Mouse (Mus musculus): ENCODE data around the gene Ccdc151. TPM values are rescaled to one million over a fixed set of nuclear protein-coding genes. Genes with fewer than 3 reads are reported as not detected.

The Ccdc151 gene
- total RNA-seq, 1 experiment from 2014 or later: not detected

GRCm38 (mm10) chr9:22003163-22003554 is 725 bp upstream of the Ccdc151 start:
- ATAC-seq (ENCODE audit: extremely low read depth, insufficient number of reproducible peaks, low FRiP score, poor library complexity, severe bottlenecking): no peak

- no peak for ATAC-seq (ENCODE audit: extremely low read depth, insufficient number of reproducible peaks, low FRiP score, poor library complexity, severe bottlenecking)
Measured at GRCm38 (mm10) chr9:22001633-22002032, 801 bp downstream of the Ccdc151 start.

GRCm38 (mm10) chr9:22000296-22000695 is 2.1 kb downstream of the Ccdc151 start:
- ATAC-seq (ENCODE audit: extremely low read depth, insufficient number of reproducible peaks, low FRiP score, poor library complexity, severe bottlenecking): no peak

GRCm38 (mm10) chr9:21996178-21996867 is 6.1 kb downstream of the Ccdc151 start:
- ATAC-seq (ENCODE audit: extremely low read depth, insufficient number of reproducible peaks, low FRiP score, poor library complexity, severe bottlenecking): no peak

GRCm38 (mm10) chr9:21992227-21992626 is 10.2 kb downstream of the Ccdc151 start:
- ATAC-seq (ENCODE audit: extremely low read depth, insufficient number of reproducible peaks, low FRiP score, poor library complexity, severe bottlenecking): no peak

GRCm38 (mm10) chr9:21989230-21990110 is 13.0 kb downstream of the Ccdc151 start, which contains the start of gene Rgl3:
Rgl3 (minus strand) TSS chr9:21989446.
- ATAC-seq (ENCODE audit: extremely low read depth, insufficient number of reproducible peaks, low FRiP score, poor library complexity, severe bottlenecking): no peak

- ATAC-seq (ENCODE audit: extremely low read depth, insufficient number of reproducible peaks, low FRiP score, poor library complexity, severe bottlenecking): peak; percentile 21; the same call in 1 of the 2 replicates
Measured at GRCm38 (mm10) chr9:21988421-21989101, 13.9 kb downstream of the Ccdc151 start.

GRCm38 (mm10) chr9:21987592-21988342 is 14.7 kb downstream of the Ccdc151 start:
- ATAC-seq (ENCODE audit: extremely low read depth, insufficient number of reproducible peaks, low FRiP score, poor library complexity, severe bottlenecking): no peak

GRCm38 (mm10) chr9:21983911-21984310 is 18.5 kb downstream of the Ccdc151 start:
- ATAC-seq (ENCODE audit: extremely low read depth, insufficient number of reproducible peaks, low FRiP score, poor library complexity, severe bottlenecking): no peak

GRCm38 (mm10) chr9:21978398-21979128 is 23.9 kb downstream of the Ccdc151 start:
- no peak for ATAC-seq (ENCODE audit: extremely low read depth, insufficient number of reproducible peaks, low FRiP score, poor library complexity, severe bottlenecking)

- peak; percentile 37; the same call in 1 of the 2 replicates for ATAC-seq (ENCODE audit: extremely low read depth, insufficient number of reproducible peaks, low FRiP score, poor library complexity, severe bottlenecking)
Measured at GRCm38 (mm10) chr9:21977972-21978371, 24.5 kb downstream of the Ccdc151 start.

GRCm38 (mm10) chr9:21977331-21977730 is 25.1 kb downstream of the Ccdc151 start:
- no peak for ATAC-seq (ENCODE audit: extremely low read depth, insufficient number of reproducible peaks, low FRiP score, poor library complexity, severe bottlenecking)

- no peak for ATAC-seq (ENCODE audit: extremely low read depth, insufficient number of reproducible peaks, low FRiP score, poor library complexity, severe bottlenecking)
Measured at GRCm38 (mm10) chr9:21976626-21977175, 25.7 kb downstream of the Ccdc151 start.

- no peak for ATAC-seq (ENCODE audit: extremely low read depth, insufficient number of reproducible peaks, low FRiP score, poor library complexity, severe bottlenecking)
Measured at GRCm38 (mm10) chr9:21969304-21969703, 33.1 kb downstream of the Ccdc151 start.

GRCm38 (mm10) chr9:21968883-21969282 is 33.6 kb downstream of the Ccdc151 start:
- ATAC-seq (ENCODE audit: extremely low read depth, insufficient number of reproducible peaks, low FRiP score, poor library complexity, severe bottlenecking): no peak

- no peak for ATAC-seq (ENCODE audit: extremely low read depth, insufficient number of reproducible peaks, low FRiP score, poor library complexity, severe bottlenecking)
Measured at GRCm38 (mm10) chr9:21963417-21963816, 39.0 kb downstream of the Ccdc151 start, which contains the start of gene Epor. Epor (minus strand) TSS chr9:21963506.

- ATAC-seq (ENCODE audit: extremely low read depth, insufficient number of reproducible peaks, low FRiP score, poor library complexity, severe bottlenecking): no peak
Measured at GRCm38 (mm10) chr9:21962416-21963059, 39.9 kb downstream of the Ccdc151 start.

All from neutrophil, adult 5-6 weeks (primary cell).